Mouse (Mus musculus): ENCODE data around the gene Csad. TPM values are rescaled to one million over a fixed set of nuclear protein-coding genes. Genes with fewer than 3 reads are reported as not detected.

Csad gene
- polyA plus RNA-seq, 1 experiment, result 42.7 TPM

GRCm38 (mm10) chr15:102192820-102193386 lies 11.6 kb downstream of the Csad start:
- Histone ChIP-seq H3K4me3 (ENCODE audit: insufficient read depth, low read length) (no peak overlapping the region), H3K4me1 (ENCODE audit: control insufficient read depth, insufficient read depth, low read length) (peaks cover 5% of the 10 kb centered on the region; the same call in 1 of the 2 replicates), H3K27ac (ENCODE audit: insufficient read depth, low read length) (no peak overlapping the region)
- TF ChIP-seq CTCF (IDR thresholded peaks at IDR 0.05; ENCODE audit: borderline replicate concordance, insufficient read depth, low read length), result no peak
- no peak for TF ChIP-seq POLR2A (IDR thresholded peaks at IDR 0.05; ENCODE audit: low read depth, low read length)

DNA sequence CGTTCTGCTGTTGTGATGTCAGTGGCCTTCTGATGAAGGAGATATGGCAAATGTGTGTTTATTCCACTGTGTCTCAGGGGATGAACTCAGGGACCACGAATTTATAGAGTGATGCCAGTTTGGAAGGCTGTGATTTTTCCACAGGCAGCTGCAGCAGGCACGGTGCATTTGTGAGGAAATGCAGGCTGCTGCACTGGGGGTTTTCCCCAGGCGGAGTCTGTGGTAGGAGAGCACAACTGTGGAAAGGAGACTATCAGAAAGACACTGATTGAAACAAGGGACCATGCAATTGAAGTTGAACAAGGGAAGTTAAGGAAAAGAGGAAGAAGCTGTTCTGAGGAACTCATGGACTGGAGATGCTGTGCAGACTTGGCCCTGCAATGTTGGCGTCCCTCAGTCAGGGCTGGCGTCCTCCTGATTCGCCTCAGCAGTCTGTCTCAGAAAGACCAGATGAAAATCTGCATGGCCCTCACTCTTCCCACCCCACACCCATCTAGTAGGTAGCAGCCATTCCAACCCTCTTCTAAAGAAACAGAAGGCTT lies 12.2 kb downstream of the Csad start:
- peaks cover 5% of the 10 kb centered on the region; the same call in 1 of the 2 replicates for H3K4me1 ChIP-seq (ENCODE audit: control insufficient read depth, insufficient read depth, low read length)
- TF ChIP-seq POLR2A (IDR thresholded peaks at IDR 0.05; ENCODE audit: low read depth, low read length) (no peak), CTCF (IDR thresholded peaks at IDR 0.05; ENCODE audit: borderline replicate concordance, insufficient read depth, low read length) (no peak)
- no peak overlapping the region for H3K4me3 ChIP-seq (ENCODE audit: insufficient read depth, low read length)
- H3K27ac ChIP-seq (ENCODE audit: insufficient read depth, low read length), result no peak overlapping the region

- peaks cover 5% of the 10 kb centered on the region; the same call in 1 of the 2 replicates for H3K4me1 ChIP-seq (ENCODE audit: control insufficient read depth, insufficient read depth, low read length)
- TF ChIP-seq CTCF (IDR thresholded peaks at IDR 0.05; ENCODE audit: borderline replicate concordance, insufficient read depth, low read length) (no peak), POLR2A (IDR thresholded peaks at IDR 0.05; ENCODE audit: low read depth, low read length) (no peak)
- H3K27ac ChIP-seq (ENCODE audit: insufficient read depth, low read length), result no peak overlapping the region
- H3K4me3 ChIP-seq (ENCODE audit: insufficient read depth, low read length), result no peak overlapping the region
Measured at GRCm38 (mm10) chr15:102191699-102192098, 12.8 kb downstream of the Csad start.

- TF ChIP-seq CTCF (IDR thresholded peaks at IDR 0.05; ENCODE audit: borderline replicate concordance, insufficient read depth, low read length), result no peak
- no peak for TF ChIP-seq POLR2A (IDR thresholded peaks at IDR 0.05; ENCODE audit: low read depth, low read length)
- H3K4me1 ChIP-seq (ENCODE audit: control insufficient read depth, insufficient read depth, low read length), result no peaks in the 10 kb centered on the region; the same call in 1 of the 2 replicates
- no peak overlapping the region for H3K27ac ChIP-seq (ENCODE audit: insufficient read depth, low read length)
- H3K4me3 ChIP-seq (ENCODE audit: insufficient read depth, low read length), result no peak overlapping the region
Measured at GRCm38 (mm10) chr15:102188883-102189282, 15.6 kb downstream of the Csad start.

GRCm38 (mm10) chr15:102188096-102188495 lies 16.4 kb downstream of the Csad start:
- Histone ChIP-seq H3K27ac (ENCODE audit: insufficient read depth, low read length) (no peak overlapping the region), H3K4me1 (ENCODE audit: control insufficient read depth, insufficient read depth, low read length) (no peaks in the 10 kb centered on the region; the same call in 1 of the 2 replicates), H3K4me3 (ENCODE audit: insufficient read depth, low read length) (no peak overlapping the region)
- TF ChIP-seq CTCF (IDR thresholded peaks at IDR 0.05; ENCODE audit: borderline replicate concordance, insufficient read depth, low read length) (no peak), POLR2A (IDR thresholded peaks at IDR 0.05; ENCODE audit: low read depth, low read length) (no peak)

DNA sequence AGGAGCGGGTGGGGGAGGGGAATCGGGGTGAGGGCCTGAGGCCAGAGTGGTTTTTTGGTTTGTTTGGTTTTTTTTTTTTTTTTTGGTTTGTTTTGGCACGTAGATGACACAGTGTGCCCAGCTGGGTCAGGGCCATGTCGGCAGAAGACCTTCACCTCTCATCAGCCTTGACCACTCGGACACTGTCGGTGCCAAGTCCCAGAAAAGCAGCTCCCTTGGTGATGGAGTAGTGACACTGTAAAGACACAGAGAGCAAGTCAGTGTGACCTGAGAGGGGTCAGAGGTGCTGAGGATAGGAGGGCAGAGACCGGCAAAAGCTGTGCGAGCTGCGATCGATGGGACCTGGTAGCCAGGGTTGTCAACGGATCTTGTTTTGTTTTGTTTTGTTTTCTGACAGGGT lies 18.3 kb downstream of the Csad start:
- TF ChIP-seq POLR2A (IDR thresholded peaks at IDR 0.05; ENCODE audit: low read depth, low read length), result no peak
- TF ChIP-seq CTCF (IDR thresholded peaks at IDR 0.05; ENCODE audit: borderline replicate concordance, insufficient read depth, low read length), result no peak
- Histone ChIP-seq H3K4me3 (ENCODE audit: insufficient read depth, low read length) (no peak overlapping the region), H3K27ac (ENCODE audit: insufficient read depth, low read length) (no peak overlapping the region), H3K4me1 (ENCODE audit: control insufficient read depth, insufficient read depth, low read length) (no peaks in the 10 kb centered on the region)

DNA sequence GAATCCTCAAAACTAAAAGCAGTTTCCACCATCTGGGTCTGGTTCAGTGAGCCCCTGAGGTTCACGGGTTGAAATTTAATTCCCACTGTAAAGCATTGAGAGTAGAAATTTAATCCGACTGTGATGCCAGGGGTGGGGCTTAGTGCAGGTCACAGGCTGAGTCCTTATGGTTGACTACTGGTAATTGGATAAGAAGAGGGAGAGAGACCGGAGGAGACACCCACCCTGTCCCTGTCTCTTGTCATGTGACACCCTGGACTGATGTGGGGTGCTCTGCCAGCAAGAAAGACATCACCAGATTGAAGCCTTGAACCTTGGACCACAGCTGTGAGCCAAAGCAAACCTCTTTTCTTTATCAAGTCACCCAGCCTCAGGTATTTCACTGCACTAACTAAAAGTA lies 21.4 kb downstream of the Csad start:
- TF ChIP-seq POLR2A (IDR thresholded peaks at IDR 0.05; ENCODE audit: low read depth, low read length) (no peak), CTCF (IDR thresholded peaks at IDR 0.05; ENCODE audit: borderline replicate concordance, insufficient read depth, low read length) (no peak)
- Histone ChIP-seq H3K4me3 (ENCODE audit: insufficient read depth, low read length) (no peak overlapping the region), H3K27ac (ENCODE audit: insufficient read depth, low read length) (no peak overlapping the region), H3K4me1 (ENCODE audit: control insufficient read depth, insufficient read depth, low read length) (no peaks in the 10 kb centered on the region)

- H3K4me3 ChIP-seq (ENCODE audit: insufficient read depth, low read length), result no peak overlapping the region
- H3K4me1 ChIP-seq (ENCODE audit: control insufficient read depth, insufficient read depth, low read length), result no peaks in the 10 kb centered on the region
- no peak for TF ChIP-seq POLR2A (IDR thresholded peaks at IDR 0.05; ENCODE audit: low read depth, low read length)
- no peak overlapping the region for H3K27ac ChIP-seq (ENCODE audit: insufficient read depth, low read length)
Measured at GRCm38 (mm10) chr15:102179924-102180323, 24.6 kb downstream of the Csad start.

DNA sequence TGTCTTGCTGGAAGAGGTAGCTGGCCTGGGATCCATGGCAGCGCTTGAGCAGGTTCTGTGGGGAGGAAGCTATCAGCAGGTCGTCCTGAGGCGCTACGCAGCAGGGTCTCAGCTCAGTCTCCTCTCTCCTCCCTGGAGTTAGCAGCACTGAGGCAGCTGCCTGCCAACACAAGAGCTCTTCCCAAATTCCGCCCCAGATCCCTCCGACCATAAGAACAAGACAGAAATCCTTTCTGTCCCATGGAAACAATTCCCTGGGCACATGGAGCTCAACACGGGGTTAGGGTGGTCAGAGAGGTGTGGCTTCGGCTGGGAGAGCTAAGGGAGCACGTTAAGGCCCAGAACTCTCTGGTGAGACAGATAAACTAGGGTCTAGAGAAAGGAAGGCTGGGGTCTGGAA lies 25.4 kb downstream of the Csad start:
- Histone ChIP-seq H3K27ac (ENCODE audit: insufficient read depth, low read length) (no peak overlapping the region), H3K4me3 (ENCODE audit: insufficient read depth, low read length) (no peak overlapping the region), H3K4me1 (ENCODE audit: control insufficient read depth, insufficient read depth, low read length) (no peaks in the 10 kb centered on the region)
- TF ChIP-seq POLR2A (IDR thresholded peaks at IDR 0.05; ENCODE audit: low read depth, low read length) (no peak), CTCF (IDR thresholded peaks at IDR 0.05; ENCODE audit: borderline replicate concordance, insufficient read depth, low read length) (no peak)

DNA sequence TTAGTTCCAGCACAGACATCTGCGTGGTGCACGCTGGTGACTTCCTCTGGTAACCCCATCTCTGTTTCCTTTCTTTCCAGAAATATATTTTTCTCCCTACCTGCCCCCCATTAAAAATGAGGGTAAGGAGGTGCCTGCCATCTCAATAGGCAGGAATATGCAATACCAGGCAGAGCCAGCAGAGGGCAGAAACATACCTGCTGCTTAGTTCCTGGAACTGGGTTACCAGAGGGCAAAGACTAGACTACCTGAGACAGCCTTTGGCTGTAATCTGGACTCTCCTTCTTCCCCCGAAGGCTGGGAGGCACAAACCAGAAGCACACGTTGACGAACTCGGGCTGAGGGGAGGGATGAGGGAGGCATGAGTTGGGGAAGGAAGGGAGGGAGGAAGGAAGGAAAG lies 26.2 kb downstream of the Csad start:
- peak; percentile 50; the same call in 1 of the 2 replicates for TF ChIP-seq CTCF (IDR thresholded peaks at IDR 0.05; ENCODE audit: borderline replicate concordance, insufficient read depth, low read length)
- TF ChIP-seq POLR2A (IDR thresholded peaks at IDR 0.05; ENCODE audit: low read depth, low read length), result no peak
- no peak overlapping the region for H3K27ac ChIP-seq (ENCODE audit: insufficient read depth, low read length)
- H3K4me3 ChIP-seq (ENCODE audit: insufficient read depth, low read length), result no peak overlapping the region
- no peaks in the 10 kb centered on the region for H3K4me1 ChIP-seq (ENCODE audit: control insufficient read depth, insufficient read depth, low read length)
